Mouse (Mus musculus): Measurements from ENCODE around the gene Mtor. TPM values are rescaled to one million over a fixed set of nuclear protein-coding genes. Genes with fewer than 3 reads are reported as not detected.

Mtor gene
- polyA plus RNA-seq, 2 experiments: 6.1 to 9.4 TPM

- H3K4me1 ChIP-seq (replicated peaks; ENCODE audit: control insufficient read depth in 2 of 2, insufficient read depth in 2 of 2, low read length in 1 of 2): peaks cover 0 to 12% of the 10 kb centered on the region in 2 experiments; a peak in 2 of 4 replicates
- TF ChIP-seq EP300 (IDR thresholded peaks at IDR 0.05; ENCODE audit: low read depth) (no peak), CTCF (IDR thresholded peaks at IDR 0.05; ENCODE audit: low read depth) (no peak)
- no peaks in the 10 kb centered on the region for H3K9me3 ChIP-seq (ENCODE audit: control insufficient read depth, low read length)
- ATAC-seq (ENCODE audit: insufficient read depth) (peak; percentile 19; the same call in 1 of the 2 replicates), DNase-seq (ENCODE audit: low read depth in 3 of 3, low spot score in 3 of 3) (no peak)
- no peak overlapping the region for H3K4me3 ChIP-seq (ENCODE audit: insufficient read depth in 1 of 2, low read depth in 2 of 2, low read length in 2 of 2)
- H3K27me3 ChIP-seq (ENCODE audit: control insufficient read depth, insufficient read depth, low read length): no peaks in the 10 kb centered on the region
- no peak overlapping the region for H3K9ac ChIP-seq (replicated peaks)
- H3K27ac ChIP-seq: no peak overlapping the region
- H3K4me2 ChIP-seq (ENCODE audit: low read depth): no peak overlapping the region
- 8% methylated on average over 4 of the region's 4 CpGs for WGBS (ENCODE audit: insufficient replicate concordance)
- peaks cover 18% of the 10 kb centered on the region for H3K36me3 ChIP-seq (replicated peaks; ENCODE audit: control insufficient read depth, insufficient read depth, low read depth)
Observed at GRCm38 (mm10) chr4:148583257-148583656, 134.8 kb downstream of the Mtor start.

DNA sequence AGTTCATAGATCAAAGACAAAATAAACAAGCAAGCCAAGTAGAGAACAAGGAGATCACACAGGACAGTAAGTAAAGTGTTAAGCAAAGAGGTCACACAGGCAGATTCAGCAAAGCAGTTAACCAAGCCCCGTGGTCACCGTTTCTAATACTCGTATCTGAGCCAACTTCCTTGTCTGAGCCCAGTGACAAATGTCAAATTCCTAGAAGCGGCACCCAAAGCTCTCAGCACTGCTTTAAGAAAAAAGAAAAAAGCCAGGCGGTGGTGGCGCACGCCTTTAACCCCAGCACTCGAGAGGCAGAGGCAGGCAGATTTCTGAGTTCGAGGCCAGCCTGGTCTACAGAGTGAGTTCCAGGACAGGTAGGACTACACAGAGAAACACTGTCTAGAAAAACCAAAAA, 138.2 kb downstream of the Mtor start:
- Histone ChIP-seq H3K27ac (no peak overlapping the region), H3K9me3 (ENCODE audit: control insufficient read depth, low read length) (no peaks in the 10 kb centered on the region), H3K27me3 (ENCODE audit: control insufficient read depth, insufficient read depth, low read length) (no peaks in the 10 kb centered on the region), H3K4me1 (replicated peaks; ENCODE audit: control insufficient read depth in 2 of 2, insufficient read depth in 2 of 2, low read length in 1 of 2) (peaks cover 3 to 15% of the 10 kb centered on the region in 2 experiments; a peak in 3 of 4 replicates), H3K4me3 (ENCODE audit: insufficient read depth in 1 of 2, low read depth in 2 of 2, low read length in 2 of 2) (no peak overlapping the region), H3K9ac (replicated peaks) (no peak overlapping the region), H3K4me2 (ENCODE audit: low read depth) (no peak overlapping the region), H3K36me3 (replicated peaks; ENCODE audit: control insufficient read depth, insufficient read depth, low read depth) (peaks cover 2% of the 10 kb centered on the region)
- ATAC-seq (ENCODE audit: insufficient read depth) (no peak), DNase-seq (ENCODE audit: low read depth in 3 of 3, low spot score in 3 of 3) (no peak)
- TF ChIP-seq CTCF (IDR thresholded peaks at IDR 0.05; ENCODE audit: low read depth) (no peak), EP300 (IDR thresholded peaks at IDR 0.05; ENCODE audit: low read depth) (no peak)
- WGBS (ENCODE audit: insufficient replicate concordance): 14% methylated on average over 9 of the region's 9 CpGs

- Histone ChIP-seq H3K9ac (replicated peaks) (no peak overlapping the region), H3K36me3 (replicated peaks; ENCODE audit: control insufficient read depth, insufficient read depth, low read depth) (peaks cover 9% of the 10 kb centered on the region), H3K27me3 (ENCODE audit: control insufficient read depth, insufficient read depth, low read length) (no peaks in the 10 kb centered on the region), H3K27ac (no peak overlapping the region), H3K4me2 (ENCODE audit: low read depth) (no peak overlapping the region), H3K4me3 (ENCODE audit: insufficient read depth in 1 of 2, low read depth in 2 of 2, low read length in 2 of 2) (no peak overlapping the region), H3K9me3 (ENCODE audit: control insufficient read depth, low read length) (no peaks in the 10 kb centered on the region), H3K4me1 (replicated peaks; ENCODE audit: control insufficient read depth in 2 of 2, insufficient read depth in 2 of 2, low read length in 1 of 2) (peaks cover 3 to 11% of the 10 kb centered on the region in 2 experiments)
- DNase-seq (ENCODE audit: low read depth in 3 of 3, low spot score in 3 of 3): no peak
- TF ChIP-seq EP300 (IDR thresholded peaks at IDR 0.05; ENCODE audit: low read depth) (no peak), CTCF (IDR thresholded peaks at IDR 0.05; ENCODE audit: low read depth) (no peak)
- ATAC-seq (ENCODE audit: insufficient read depth): no peak
- WGBS (ENCODE audit: insufficient replicate concordance): 60% methylated on average over 9 of the region's 9 CpGs
Observed at GRCm38 (mm10) chr4:148588793-148589192, 140.4 kb downstream of the Mtor start.

DNA sequence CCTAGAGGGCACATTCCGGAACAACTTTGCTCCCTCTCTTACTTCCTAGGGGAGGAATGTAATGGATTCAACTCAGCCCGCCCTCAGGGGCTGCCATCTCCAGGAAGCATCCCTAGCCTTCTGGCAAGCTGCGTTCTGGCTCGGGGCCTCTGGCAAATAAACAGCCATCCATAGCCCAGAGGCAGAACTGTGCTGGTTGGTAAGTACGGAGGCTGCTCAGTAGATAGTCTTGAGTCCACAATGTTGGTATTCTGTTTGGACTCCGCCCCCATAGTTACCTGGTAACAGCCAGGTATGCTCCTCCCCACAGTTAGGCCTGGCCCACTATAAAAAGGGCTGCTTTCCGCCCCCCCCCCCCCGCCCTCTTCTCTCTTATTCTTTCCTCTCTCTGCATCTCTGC, 141.2 kb downstream of the Mtor start:
- Histone ChIP-seq H3K27ac (no peak overlapping the region), H3K9me3 (ENCODE audit: control insufficient read depth, low read length) (no peaks in the 10 kb centered on the region), H3K4me2 (ENCODE audit: low read depth) (no peak overlapping the region), H3K27me3 (ENCODE audit: control insufficient read depth, insufficient read depth, low read length) (no peaks in the 10 kb centered on the region), H3K36me3 (replicated peaks; ENCODE audit: control insufficient read depth, insufficient read depth, low read depth) (peaks cover 16% of the 10 kb centered on the region), H3K9ac (replicated peaks) (no peak overlapping the region), H3K4me1 (replicated peaks; ENCODE audit: control insufficient read depth in 2 of 2, insufficient read depth in 2 of 2, low read length in 1 of 2) (peaks cover 3 to 11% of the 10 kb centered on the region in 2 experiments), H3K4me3 (ENCODE audit: insufficient read depth in 1 of 2, low read depth in 2 of 2, low read length in 2 of 2) (no peak overlapping the region)
- WGBS (ENCODE audit: insufficient replicate concordance): 76% methylated on average over 8 of the region's 8 CpGs
- TF ChIP-seq EP300 (IDR thresholded peaks at IDR 0.05; ENCODE audit: low read depth) (no peak), CTCF (IDR thresholded peaks at IDR 0.05; ENCODE audit: low read depth) (no peak)
- no peak for DNase-seq (ENCODE audit: low read depth in 3 of 3, low spot score in 3 of 3)
- no peak for ATAC-seq (ENCODE audit: insufficient read depth)

GRCm38 (mm10) chr4:148590421-148591170, 142.2 kb downstream of the Mtor start:
- Histone ChIP-seq H3K9me3 (ENCODE audit: control insufficient read depth, low read length) (no peaks in the 10 kb centered on the region), H3K4me3 (ENCODE audit: insufficient read depth in 1 of 2, low read depth in 2 of 2, low read length in 2 of 2) (peak overlapping the region; percentile 69 to 75), H3K36me3 (replicated peaks; ENCODE audit: control insufficient read depth, insufficient read depth, low read depth) (peaks cover 25% of the 10 kb centered on the region), H3K9ac (replicated peaks) (peak overlapping the region; percentile 44), H3K4me1 (replicated peaks; ENCODE audit: control insufficient read depth in 2 of 2, insufficient read depth in 2 of 2, low read length in 1 of 2) (peaks cover 3 to 11% of the 10 kb centered on the region in 2 experiments), H3K4me2 (ENCODE audit: low read depth) (peak overlapping the region; percentile 86), H3K27me3 (ENCODE audit: control insufficient read depth, insufficient read depth, low read length) (no peaks in the 10 kb centered on the region), H3K27ac (peak overlapping the region; percentile 18)
- DNase-seq (ENCODE audit: low read depth in 3 of 3, low spot score in 3 of 3) (peak in 2 of 3 experiments; percentile 24), ATAC-seq (ENCODE audit: insufficient read depth) (no peak)
- 3% methylated on average over 18 of the region's 18 CpGs for WGBS (ENCODE audit: insufficient replicate concordance)
- TF ChIP-seq EP300 (IDR thresholded peaks at IDR 0.05; ENCODE audit: low read depth): no peak
- peak; percentile 2; the same call in 1 of the 2 replicates for TF ChIP-seq CTCF (IDR thresholded peaks at IDR 0.05; ENCODE audit: low read depth)
